Mouse (Mus musculus) cerebellum, adult 2 months (tissue): ENCODE measurements around the gene Llph.

Experiments used
- CTCF ChIP-seq: fragments of 200-500 bp; IDR thresholded peaks from 2 replicates; pipeline ENCODE4 v1.5.1; 2011; ENCODE audit warnings: low read depth, mild to moderate bottlenecking, control low read depth, low read length, moderate library complexity, borderline replicate concordance; ENCODE audit not compliant: insufficient read depth
- POLR2A ChIP-seq: fragments of 200-500 bp; IDR thresholded peaks from 2 replicates; pipeline ENCODE4 v1.6.1; 2011; ENCODE audit warnings: low read length, control low read depth, borderline replicate concordance; ENCODE audit not compliant: insufficient read depth

- TF ChIP-seq CTCF = no peak
- TF ChIP-seq POLR2A = no peak
These were observed 7.1 kb upstream of the Llph start for GRCm38 (mm10) chr10:120219578-120220359.
